Mouse (Mus musculus): ENCODE data around the gene Gm21119. TPM values are rescaled to one million over a fixed set of nuclear protein-coding genes. Genes with fewer than 3 reads are reported as not detected.
"Not testable (repeated sequence)": the region's sequence is repeated elsewhere in the genome, so short reads cannot be mapped to it uniquely, and the experiment has no call there.

The Gm21119 gene
- polyA plus RNA-seq (2011; ENCODE audit: insufficient read length, low read depth, missing spikeins) = 0.33 TPM in 1 of 2 replicates, not detected in the other

GRCm38 (mm10) chr8:20614619-20615018 is at the start of gene Gm21119:
Gm21119 (plus strand) TSS chr8:20614919.
- H3K27ac ChIP-seq (ENCODE audit: insufficient read depth, low read length); H3K4me3 ChIP-seq (ENCODE audit: insufficient read depth, low read length); H3K4me1 ChIP-seq (ENCODE audit: control insufficient read depth, insufficient read depth, low read length): not testable (repeated sequence)

- H3K27ac ChIP-seq (ENCODE audit: insufficient read depth, low read length); H3K4me3 ChIP-seq (ENCODE audit: insufficient read depth, low read length); H3K4me1 ChIP-seq (ENCODE audit: control insufficient read depth, insufficient read depth, low read length): not testable (repeated sequence)
Observed at GRCm38 (mm10) chr8:20566753-20567152, 48.0 kb upstream of the Gm21119 start.

- H3K27ac ChIP-seq (ENCODE audit: insufficient read depth, low read length); H3K4me3 ChIP-seq (ENCODE audit: insufficient read depth, low read length); H3K4me1 ChIP-seq (ENCODE audit: control insufficient read depth, insufficient read depth, low read length): not testable (repeated sequence)
Observed at GRCm38 (mm10) chr8:20581081-20581480, 33.6 kb upstream of the Gm21119 start.

GRCm38 (mm10) chr8:20582772-20583171 is 31.9 kb upstream of the Gm21119 start:
- H3K4me3 ChIP-seq (ENCODE audit: insufficient read depth, low read length) = not testable (repeated sequence)

GRCm38 (mm10) chr8:20588268-20589177 is 26.2 kb upstream of the Gm21119 start:
- H3K4me1 ChIP-seq (ENCODE audit: control insufficient read depth, insufficient read depth, low read length); H3K4me3 ChIP-seq (ENCODE audit: insufficient read depth, low read length); H3K27ac ChIP-seq (ENCODE audit: insufficient read depth, low read length): not testable (repeated sequence)

More at GRCm38 (mm10) chr8:20582772-20583171, 31.9 kb upstream of the Gm21119 start:
- H3K4me1 ChIP-seq (ENCODE audit: control insufficient read depth, insufficient read depth, low read length); H3K27ac ChIP-seq (ENCODE audit: insufficient read depth, low read length): not testable (repeated sequence)

GRCm38 (mm10) chr8:20589178-20589539 is 25.6 kb upstream of the Gm21119 start:
- H3K27ac ChIP-seq (ENCODE audit: insufficient read depth, low read length); H3K4me1 ChIP-seq (ENCODE audit: control insufficient read depth, insufficient read depth, low read length); H3K4me3 ChIP-seq (ENCODE audit: insufficient read depth, low read length): not testable (repeated sequence)

- H3K27ac ChIP-seq (ENCODE audit: insufficient read depth, low read length) = not testable (repeated sequence)
Observed at GRCm38 (mm10) chr8:20590117-20590997, 24.4 kb upstream of the Gm21119 start.

GRCm38 (mm10) chr8:20591002-20591401 is 23.7 kb upstream of the Gm21119 start:
- H3K27ac ChIP-seq (ENCODE audit: insufficient read depth, low read length); H3K4me3 ChIP-seq (ENCODE audit: insufficient read depth, low read length); H3K4me1 ChIP-seq (ENCODE audit: control insufficient read depth, insufficient read depth, low read length): not testable (repeated sequence)

More at GRCm38 (mm10) chr8:20590117-20590997, 24.4 kb upstream of the Gm21119 start:
- H3K4me1 ChIP-seq (ENCODE audit: control insufficient read depth, insufficient read depth, low read length); H3K4me3 ChIP-seq (ENCODE audit: insufficient read depth, low read length): not testable (repeated sequence)

GRCm38 (mm10) chr8:20592732-20593272 is 21.9 kb upstream of the Gm21119 start:
- not testable (repeated sequence) for H3K27ac ChIP-seq (ENCODE audit: insufficient read depth, low read length); H3K4me3 ChIP-seq (ENCODE audit: insufficient read depth, low read length); H3K4me1 ChIP-seq (ENCODE audit: control insufficient read depth, insufficient read depth, low read length)

- not testable (repeated sequence) for H3K4me3 ChIP-seq (ENCODE audit: insufficient read depth, low read length); H3K4me1 ChIP-seq (ENCODE audit: control insufficient read depth, insufficient read depth, low read length); H3K27ac ChIP-seq (ENCODE audit: insufficient read depth, low read length)
Observed at GRCm38 (mm10) chr8:20593841-20594240, 20.9 kb upstream of the Gm21119 start.

- not testable (repeated sequence) for H3K4me1 ChIP-seq (ENCODE audit: control insufficient read depth, insufficient read depth, low read length); H3K27ac ChIP-seq (ENCODE audit: insufficient read depth, low read length); H3K4me3 ChIP-seq (ENCODE audit: insufficient read depth, low read length)
Observed at GRCm38 (mm10) chr8:20596081-20596841, 18.5 kb upstream of the Gm21119 start.

- not testable (repeated sequence) for H3K27ac ChIP-seq (ENCODE audit: insufficient read depth, low read length); H3K4me3 ChIP-seq (ENCODE audit: insufficient read depth, low read length); H3K4me1 ChIP-seq (ENCODE audit: control insufficient read depth, insufficient read depth, low read length)
Observed at GRCm38 (mm10) chr8:20596842-20597708, 17.6 kb upstream of the Gm21119 start.

GRCm38 (mm10) chr8:20598300-20599170 is 16.2 kb upstream of the Gm21119 start:
- H3K4me3 ChIP-seq (ENCODE audit: insufficient read depth, low read length); H3K27ac ChIP-seq (ENCODE audit: insufficient read depth, low read length); H3K4me1 ChIP-seq (ENCODE audit: control insufficient read depth, insufficient read depth, low read length): not testable (repeated sequence)
